Mouse (Mus musculus) ES-Bruce4 (cell line): Measurements from ENCODE around the gene Fabp6. TPM values are rescaled to one million over a fixed set of nuclear protein-coding genes. Genes with fewer than 3 reads are reported as not detected.

Source experiments
- H3K27ac ChIP-seq: 2 replicates; pipeline ENCODE4 v1.5.1; 2012; ENCODE audit warnings: low read length, inconsistent platforms; ENCODE audit not compliant: insufficient read depth
- H3K27me3 ChIP-seq: 2 replicates; pipeline ENCODE4 v1.6.1; 2012; ENCODE audit warnings: mild to moderate bottlenecking, low read length, inconsistent platforms; ENCODE audit not compliant: control insufficient read depth, poor library complexity, insufficient read depth, severe bottlenecking
- H3K36me3 ChIP-seq: 2 replicates; pipeline ENCODE4 v1.6.1; 2012; ENCODE audit warnings: inconsistent platforms, mild to moderate bottlenecking, low read length, moderate library complexity; ENCODE audit not compliant: control insufficient read depth, poor library complexity, insufficient read depth, severe bottlenecking
- H3K4me1 ChIP-seq: one replicate; pipeline ENCODE4 v1.8.1; 2011; ENCODE audit warnings: low read length; ENCODE audit not compliant: control insufficient read depth, insufficient read depth
- H3K4me3 ChIP-seq: 2 replicates; pipeline ENCODE4 v1.5.1; 2011; ENCODE audit warnings: low read depth, mild to moderate bottlenecking, low read length
- H3K9ac ChIP-seq: 2 replicates; pipeline ENCODE4 v1.6.1; 2012; ENCODE audit warnings: low read depth, mild to moderate bottlenecking, inconsistent platforms; ENCODE audit not compliant: poor library complexity, severe bottlenecking
- H3K9me3 ChIP-seq: replicated peaks from 2 replicates; pipeline ENCODE4 v1.6.1; 2012; ENCODE audit warnings: mild to moderate bottlenecking, low read length, inconsistent platforms; ENCODE audit not compliant: control insufficient read depth, poor library complexity, insufficient read depth, severe bottlenecking
- CTCF ChIP-seq: IDR thresholded peaks from one replicate; pipeline ENCODE4 v1.8.1; 2011; ENCODE audit warnings: low read depth, low read length
- EP300 ChIP-seq: IDR thresholded peaks from 2 replicates; pipeline ENCODE4 v1.6.1; 2011; ENCODE audit warnings: low read depth, low read length; ENCODE audit not compliant: insufficient read depth
- POLR2A ChIP-seq: IDR thresholded peaks from one replicate; pipeline ENCODE4 v1.8.1; 2011; ENCODE audit warnings: low read length; ENCODE audit not compliant: insufficient read depth
- polyA plus RNA-seq: library from polyadenylated mRNA; stranded (reverse); fragments of >200 nt; gene quantifications from 2 replicates; pipeline ENCODE4 v1.2.4, GENCODE M21; 2011; ENCODE audit warnings: low read depth; ENCODE audit not compliant: missing spikeins, insufficient read depth, insufficient read length

Fabp6 gene
- polyA plus RNA-seq, 1 experiment = not detected

GRCm38 (mm10) chr11:43546678-43547077 is 54.7 kb downstream of the Fabp6 start:
- TF ChIP-seq POLR2A (no peak), CTCF (no peak), EP300 (0 out of 2 replicates have a peak, but pooled peaks have one; percentile 15)
- Histone ChIP-seq H3K27ac (no peak overlapping the region), H3K4me1 (no peaks in the 10 kb centered on the region)

More at GRCm38 (mm10) chr11:43546678-43547077, 54.7 kb downstream of the Fabp6 start:
- Histone ChIP-seq H3K9me3 (no peaks in the 10 kb centered on the region), H3K36me3 (no peaks in the 10 kb centered on the region), H3K27me3 (no peaks in the 10 kb centered on the region), H3K9ac (no peak overlapping the region), H3K4me3 (no peak overlapping the region)

Other genes with a start within 250 kb of the Fabp6 start
- 200 and 202 TPM in 2 replicates for gene Pttg1, start 175.3 kb downstream of the Fabp6 start, polyA plus RNA-seq
- gene Slu7, start 167.8 kb downstream of the Fabp6 start, polyA plus RNA-seq = 50.7 and 51.1 TPM in 2 replicates
- not detected in 2 replicates for gene C1qtnf2, start 127.3 kb downstream of the Fabp6 start, polyA plus RNA-seq
- 3.8 and 4.9 TPM in 2 replicates for gene Ccnjl, start 72.8 kb downstream of the Fabp6 start, polyA plus RNA-seq
- 0.99 and 1.2 TPM in 2 replicates for gene 4933415A04Rik, start 14.5 kb downstream of the Fabp6 start, polyA plus RNA-seq
- 87.5 and 88.6 TPM in 2 replicates for gene Pwwp2a, start 80.5 kb upstream of the Fabp6 start, polyA plus RNA-seq
- gene Ttc1, start 146.5 kb upstream of the Fabp6 start, polyA plus RNA-seq = 48.7 and 50.9 TPM in 2 replicates